Mouse (Mus musculus) lung, adult 10 weeks (tissue): Measurements from ENCODE around the gene Ociad1. TPM values are rescaled to one million over a fixed set of nuclear protein-coding genes. Genes with fewer than 3 reads are reported as not detected.

Experiments
- polyA plus RNA-seq: library from polyadenylated mRNA; stranded (reverse); fragments of 350-450 nt; fragmentation: Illumina TruSeq; extraction: RNeasy Lipid Tissue Mini Kit (QIAGEN cat#74804); gene quantifications from one replicate; pipeline ENCODE4 v1.2.3, GENCODE M21; 2014; ENCODE audit warnings: low read depth, low replicate concordance; ENCODE audit not compliant: insufficient read depth

The Ociad1 gene
- polyA plus RNA-seq: 180 TPM

GRCm38 (mm10) chr5:73292502-73293457, at the start of gene Ociad1:
TSS of gene Ociad1 (plus strand) at chr5:73292784.

GRCm38 (mm10) chr5:73256352-73257065, 36.1 kb upstream of the Ociad1 start, which contains the start of gene Fryl:
TSS of gene Fryl (minus strand) at chr5:73256619.

GRCm38 (mm10) chr5:73340723-73341235, 48.2 kb downstream of the Ociad1 start, which contains the start of gene Ociad2:
TSS of gene Ociad2 (minus strand) at chr5:73341028.

Other genes with a start within 250 kb of the Ociad1 start
- 13.2 TPM for gene Fryl, start 36.2 kb upstream of the Ociad1 start, polyA plus RNA-seq
- 10.8 TPM for gene Ociad2, start 48.2 kb downstream of the Ociad1 start, polyA plus RNA-seq
- gene Cwh43, start 113.3 kb downstream of the Ociad1 start, polyA plus RNA-seq: not detected
- 5.7 TPM for gene Dcun1d4, start 188.2 kb downstream of the Ociad1 start, polyA plus RNA-seq